Mouse (Mus musculus) heart, postnatal 0 days (tissue): Measurements from ENCODE around the gene Csnk1e. TPM values are rescaled to one million over a fixed set of nuclear protein-coding genes. Genes with fewer than 3 reads are reported as not detected.
A peak's percentile ranks its signal among the peaks of the same experiment; 100 is the strongest.

Source experiments
- ATAC-seq: fragments of 200-750 bp; cut with Nextera tagmentation; 2 replicates; pipeline ENCODE4 v1.8.0; 2017; ENCODE audit warnings: low read depth, moderate number of reproducible peaks, moderate library complexity; ENCODE audit not compliant: insufficient read depth
- DNase-seq: peaks from one replicate; pipeline ENCODE4 v3.0.0-alpha.2; 2016; ENCODE audit warnings: low spot score
- H3K27ac ChIP-seq: fragments of 300-500 bp; sonication (generic); 2 replicates; pipeline ENCODE4 v1.5.1; 2014; ENCODE audit warnings: low read depth, mild to moderate bottlenecking
- H3K27me3 ChIP-seq: fragments of 300-500 bp; sonication (generic); 2 replicates; pipeline ENCODE4 v1.6.1; 2014; ENCODE audit warnings: low read length, mixed read lengths; ENCODE audit not compliant: control insufficient read depth, insufficient read depth
- H3K36me3 ChIP-seq: fragments of 300-500 bp; sonication (generic); replicated peaks from 2 replicates; pipeline ENCODE4 v1.6.1; 2014; ENCODE audit warnings: low read length, mixed read lengths; ENCODE audit not compliant: control insufficient read depth, insufficient read depth
- H3K4me1 ChIP-seq: fragments of 300-500 bp; sonication (generic); 2 replicates; pipeline ENCODE4 v1.6.1; 2014; ENCODE audit warnings: antibody characterized with exemption; ENCODE audit not compliant: control insufficient read depth, insufficient read depth
- H3K4me2 ChIP-seq: fragments of 300-500 bp; sonication (generic); 2 replicates; pipeline ENCODE4 v1.6.1; 2014; ENCODE audit warnings: low read depth, mild to moderate bottlenecking, low read length, moderate library complexity
- H3K4me3 ChIP-seq: fragments of 300-500 bp; sonication (generic); 2 replicates; pipeline ENCODE4 v1.5.1; 2014; ENCODE audit warnings: low read depth, low read length
- H3K9ac ChIP-seq: fragments of 300-500 bp; sonication (generic); replicated peaks from 2 replicates; pipeline ENCODE4 v1.6.1; 2014; ENCODE audit warnings: low read depth, low read length, mixed read lengths
- H3K9me3 ChIP-seq: fragments of 300-500 bp; sonication (generic); replicated peaks from 2 replicates; pipeline ENCODE4 v1.6.1; 2016; ENCODE audit warnings: low read length; ENCODE audit not compliant: control insufficient read depth
- CTCF ChIP-seq: IDR thresholded peaks from 2 replicates; pipeline ENCODE4 v1.5.1; 2016; ENCODE audit warnings: antibody characterized with exemption, control low read depth, low read depth
- EP300 ChIP-seq: IDR thresholded peaks from 2 replicates; pipeline ENCODE4 v1.6.1; 2016; ENCODE audit warnings: antibody characterized with exemption, low read depth
- WGBS: fragments of 180-500 bp; shearing (Covaris S2); extraction: QIAGEN DNeasy Blood & Tissue Kit; methylation state at CpG from one replicate; pipeline ENCODE4 v1.1.7; 2014; 5-methylcytosine and 5-hydroxymethylcytosine counted together
- polyA plus RNA-seq: library from polyadenylated mRNA; unstranded; fragments of >200 nt; fragmentation: Nextera tagmentation; extraction: Ambion mirVana; gene quantifications from 2 replicates; pipeline ENCODE4 v1.2.1, GENCODE M21; 2015
- total RNA-seq: library from RNA; depleted of rRNA; stranded (reverse); fragments of >200 nt; gene quantifications from 2 replicates; pipeline ENCODE4 v1.2.3, GENCODE M21; 2014; ENCODE audit warnings: low replicate concordance

Gene Csnk1e
- total and polyA plus RNA-seq, 2 experiments from 2014 or later: 61.5 to 167 TPM

GRCm38 (mm10) chr15:79393101-79393500 lies 62.3 kb downstream of the Csnk1e start:
- Histone ChIP-seq H3K9me3 (no peaks in the 10 kb centered on the region), H3K27ac (0 out of 2 replicates have a peak overlapping the region, but pooled peaks have one; percentile 21), H3K36me3 (no peaks in the 10 kb centered on the region), H3K27me3 (no peaks in the 10 kb centered on the region), H3K9ac (no peak overlapping the region; the same call in 1 of the 2 replicates), H3K4me3 (no peak overlapping the region), H3K4me1 (peaks cover 71% of the 10 kb centered on the region), H3K4me2 (no peak overlapping the region)
- no peak for DNase-seq
- ATAC-seq: no peak
- WGBS: 88% methylated on average over 6 of the region's 6 CpGs
- TF ChIP-seq EP300 (no peak), CTCF (no peak)

- no peak overlapping the region for H3K4me2 ChIP-seq
- no peak overlapping the region for H3K9ac ChIP-seq
- no peak overlapping the region for H3K4me3 ChIP-seq
- peak overlapping the region; percentile 80 for H3K27ac ChIP-seq
- H3K9me3 ChIP-seq: no peaks in the 10 kb centered on the region
- WGBS: 72% methylated on average over 5 of the region's 5 CpGs
- TF ChIP-seq CTCF: no peak
- no peak for TF ChIP-seq EP300
- peaks cover 77% of the 10 kb centered on the region for H3K4me1 ChIP-seq
- no peaks in the 10 kb centered on the region for H3K27me3 ChIP-seq
- ATAC-seq (no peak), DNase-seq (no peak)
- no peaks in the 10 kb centered on the region for H3K36me3 ChIP-seq
Measured at GRCm38 (mm10) chr15:79392527-79392926, 62.8 kb downstream of the Csnk1e start.

- peak overlapping the region; percentile 80 for H3K27ac ChIP-seq
- TF ChIP-seq CTCF (no peak), EP300 (no peak; the same call in 1 of the 2 replicates)
- DNase-seq (peak; percentile 91), ATAC-seq (peak; percentile 87)
- H3K27me3 ChIP-seq: no peaks in the 10 kb centered on the region
- no peaks in the 10 kb centered on the region for H3K36me3 ChIP-seq
- no peak overlapping the region for H3K9ac ChIP-seq
- no peaks in the 10 kb centered on the region for H3K9me3 ChIP-seq
- H3K4me1 ChIP-seq: peaks cover 81% of the 10 kb centered on the region
- peak overlapping the region; percentile 3; the same call in 1 of the 2 replicates for H3K4me2 ChIP-seq
- no peak overlapping the region for H3K4me3 ChIP-seq
- 12% methylated on average over 7 of the region's 7 CpGs for WGBS
Measured at GRCm38 (mm10) chr15:79391447-79392093, 63.8 kb downstream of the Csnk1e start.

- no peak for TF ChIP-seq EP300
- TF ChIP-seq CTCF: no peak
- Histone ChIP-seq H3K27me3 (no peaks in the 10 kb centered on the region), H3K9ac (no peak overlapping the region), H3K4me1 (peaks cover 85% of the 10 kb centered on the region), H3K4me2 (no peak overlapping the region), H3K4me3 (no peak overlapping the region), H3K36me3 (no peaks in the 10 kb centered on the region), H3K27ac (peak overlapping the region; percentile 80), H3K9me3 (no peaks in the 10 kb centered on the region)
- DNase-seq (no peak), ATAC-seq (no peak; the same call in 1 of the 2 replicates)
- 64% methylated on average over 6 of the region's 6 CpGs for WGBS
Measured at GRCm38 (mm10) chr15:79390434-79390833, 64.9 kb downstream of the Csnk1e start.

GRCm38 (mm10) chr15:79388171-79388570 lies 67.2 kb downstream of the Csnk1e start:
- peaks cover 5% of the 10 kb centered on the region; the same call in 1 of the 2 replicates for H3K36me3 ChIP-seq
- H3K4me1 ChIP-seq: peaks cover 64% of the 10 kb centered on the region
- DNase-seq (no peak), ATAC-seq (no peak)
- TF ChIP-seq EP300 (no peak), CTCF (no peak)
- H3K9me3 ChIP-seq: no peaks in the 10 kb centered on the region
- peak overlapping the region; percentile 61; the same call in 1 of the 2 replicates for H3K27ac ChIP-seq
- 65% methylated on average over 6 of the region's 6 CpGs for whole genome bisulfite sequencing
- no peaks in the 10 kb centered on the region for H3K27me3 ChIP-seq
- no peak overlapping the region for H3K4me3 ChIP-seq
- no peak overlapping the region for H3K4me2 ChIP-seq
- no peak overlapping the region; the same call in 1 of the 2 replicates for H3K9ac ChIP-seq
